Mouse (Mus musculus): ENCODE measurements around the gene Fiz1.
"Not testable (repeated sequence)": the region's sequence is repeated elsewhere in the genome, so short reads cannot be mapped to it uniquely, and the experiment has no call there.

Fiz1 gene

DNA sequence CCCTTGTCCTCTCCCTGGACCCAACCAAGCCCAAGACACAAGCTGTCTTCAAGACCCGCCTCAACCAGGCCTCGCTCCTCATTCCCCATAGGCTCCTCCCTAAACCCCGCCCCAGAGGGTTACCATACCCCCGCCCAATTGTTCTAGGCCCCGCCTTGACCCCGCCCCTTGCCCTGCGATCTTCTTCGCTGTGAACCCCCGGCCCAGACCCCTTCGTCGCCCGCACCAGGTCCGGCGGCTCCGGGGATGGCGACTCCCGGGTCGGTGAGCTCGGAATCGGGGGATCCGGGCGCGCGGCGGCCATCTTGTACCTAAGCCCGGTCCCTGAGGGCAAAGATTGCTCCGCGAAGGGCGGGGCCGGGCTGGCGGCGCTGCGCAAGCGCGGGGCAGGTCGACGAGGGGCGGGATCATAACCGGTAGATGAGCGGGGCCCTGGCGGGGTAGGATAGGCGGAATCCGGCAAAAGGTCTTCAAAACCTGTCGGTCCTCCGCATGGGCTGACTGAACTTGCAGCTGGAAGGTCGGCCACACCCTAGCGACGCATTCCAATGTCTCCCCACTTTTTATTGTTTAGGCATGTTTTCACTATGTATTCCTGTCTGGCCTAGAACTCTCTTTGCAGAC lies 23.7 kb upstream of the Fiz1 start, which contains the start of gene Zfp784:
Zfp784 (minus strand) TSS at position 338 of the 624 bp plus-strand sequence.
- peak; percentile 94 to 96 for DNase-seq (ENCODE audit: low spot score in 2 of 2)

DNA sequence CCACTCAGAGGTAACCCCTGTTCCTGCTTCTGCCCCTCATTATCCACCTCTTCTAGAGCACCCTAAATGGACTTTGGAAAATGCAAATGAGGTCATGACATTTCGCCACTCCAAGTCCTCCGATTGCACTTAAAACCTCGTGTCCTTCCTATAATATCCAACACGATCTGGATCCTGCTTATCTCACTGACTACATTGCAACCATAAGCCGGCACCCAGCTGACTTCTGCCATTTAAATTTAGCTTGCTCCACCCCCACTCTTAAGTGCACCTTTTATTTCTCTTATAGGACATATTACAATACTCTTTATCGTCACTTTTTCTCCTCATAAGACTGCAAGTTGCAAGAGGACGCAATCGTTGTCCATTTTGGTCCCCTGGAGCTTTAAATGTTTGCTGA lies 23.0 kb upstream of the Fiz1 start:
- DNase-seq (ENCODE audit: low spot score in 2 of 2) = no peak

DNA sequence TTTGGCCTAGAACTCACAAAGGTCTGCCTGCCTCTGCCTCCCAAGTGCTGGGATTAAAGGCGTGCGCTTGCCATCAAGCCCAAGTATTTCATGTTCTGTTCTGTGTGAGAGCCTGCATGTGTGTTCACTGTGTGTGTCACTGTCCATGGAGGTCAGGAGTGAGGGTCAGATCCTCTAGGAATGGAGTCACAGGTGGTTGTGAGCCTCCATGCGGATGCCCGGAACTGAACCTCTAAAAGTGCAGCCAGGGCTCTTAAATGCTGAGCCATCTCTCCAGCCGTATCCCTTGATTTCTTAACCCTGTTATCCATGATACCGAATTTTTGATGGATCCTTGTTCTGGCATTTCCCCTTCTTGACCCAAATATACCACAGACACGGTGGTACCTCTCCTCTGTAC lies 22.5 kb upstream of the Fiz1 start:
- no peak for DNase-seq (ENCODE audit: low spot score in 2 of 2)

DNA sequence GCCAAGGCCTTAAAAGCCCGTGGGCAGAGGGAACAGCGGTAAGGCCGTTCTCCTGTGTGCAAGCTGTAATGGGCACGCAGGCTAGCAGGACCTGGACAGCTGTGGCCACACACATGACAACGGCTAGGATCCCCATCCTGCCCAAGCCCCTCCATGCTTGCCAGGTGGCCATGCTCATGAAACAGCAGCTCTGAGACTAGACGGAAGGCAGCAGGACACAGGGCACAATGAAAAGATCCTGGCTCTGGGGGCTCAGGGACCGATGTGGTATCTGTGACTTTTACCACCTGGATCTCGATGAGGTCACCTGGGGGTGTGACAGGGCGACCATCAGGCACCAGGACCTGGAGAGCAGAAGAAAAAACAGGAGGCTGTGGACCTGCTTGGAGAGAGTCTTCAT lies 21.6 kb upstream of the Fiz1 start:
- DNase-seq (ENCODE audit: low spot score in 2 of 2) = peak in 1 of 2 experiments; percentile 63

DNA sequence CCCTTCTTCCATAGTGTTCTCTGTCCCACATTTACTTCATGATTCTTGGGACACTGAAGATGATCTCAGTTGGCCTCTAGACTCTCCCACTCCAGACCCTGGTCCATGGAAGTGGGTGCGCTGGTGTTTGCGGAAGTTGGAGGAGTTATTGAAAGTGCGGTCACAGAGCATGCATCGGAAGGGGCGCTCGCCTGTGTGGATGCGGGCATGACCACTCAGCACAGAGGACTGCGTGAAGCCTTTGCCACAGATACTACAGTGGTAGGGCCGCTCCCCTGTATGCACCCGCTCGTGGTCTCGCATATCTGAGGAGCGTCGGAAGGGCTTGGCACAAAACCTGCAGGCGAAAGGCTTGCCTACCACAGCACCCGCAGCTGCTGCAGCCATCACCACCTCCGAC lies 21.1 kb upstream of the Fiz1 start:
- peak in 1 of 2 experiments; percentile 51 for DNase-seq (ENCODE audit: low spot score in 2 of 2)

DNA sequence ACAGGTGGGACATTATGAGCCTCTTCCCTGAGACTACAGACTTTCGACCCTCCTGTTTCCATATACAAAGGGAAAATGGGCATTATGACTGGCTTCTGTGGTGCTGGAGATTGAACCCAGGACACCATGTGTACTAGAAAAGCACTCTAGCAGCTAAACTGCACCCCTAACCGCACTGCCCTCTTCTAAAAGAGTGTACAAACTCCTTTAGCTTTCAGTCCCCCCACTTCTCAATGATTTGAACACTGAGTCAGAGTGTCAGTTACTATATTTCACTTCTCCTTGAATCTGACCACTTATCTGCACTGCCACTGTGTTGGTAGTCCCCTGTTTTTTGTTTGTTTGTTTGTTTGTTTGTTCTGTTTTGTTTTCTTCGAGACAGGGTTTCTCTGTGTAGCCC lies 19.3 kb upstream of the Fiz1 start, which contains the start of gene 4632433K11Rik:
4632433K11Rik (plus strand) TSS at position 301 of the 400 bp plus-strand sequence.
- no peak for DNase-seq (ENCODE audit: low spot score in 2 of 2)

DNA sequence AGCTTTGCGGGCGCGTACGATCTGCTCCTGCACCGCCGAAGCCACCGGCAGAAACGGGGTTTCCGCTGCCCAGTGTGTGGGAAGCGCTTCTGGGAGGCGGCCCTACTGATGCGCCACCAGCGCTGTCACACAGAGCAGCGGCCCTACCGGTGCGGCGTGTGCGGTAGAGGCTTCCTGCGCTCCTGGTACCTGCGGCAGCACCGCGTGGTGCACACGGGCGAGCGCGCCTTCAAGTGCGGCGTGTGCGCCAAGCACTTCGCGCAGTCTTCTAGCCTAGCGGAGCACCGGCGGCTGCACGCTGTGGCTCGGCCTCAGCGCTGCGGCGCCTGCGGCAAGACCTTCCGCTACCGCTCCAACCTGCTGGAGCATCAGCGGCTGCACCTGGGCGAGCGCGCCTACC lies 17.0 kb upstream of the Fiz1 start:
- no peak for DNase-seq (ENCODE audit: low spot score in 2 of 2)

DNA sequence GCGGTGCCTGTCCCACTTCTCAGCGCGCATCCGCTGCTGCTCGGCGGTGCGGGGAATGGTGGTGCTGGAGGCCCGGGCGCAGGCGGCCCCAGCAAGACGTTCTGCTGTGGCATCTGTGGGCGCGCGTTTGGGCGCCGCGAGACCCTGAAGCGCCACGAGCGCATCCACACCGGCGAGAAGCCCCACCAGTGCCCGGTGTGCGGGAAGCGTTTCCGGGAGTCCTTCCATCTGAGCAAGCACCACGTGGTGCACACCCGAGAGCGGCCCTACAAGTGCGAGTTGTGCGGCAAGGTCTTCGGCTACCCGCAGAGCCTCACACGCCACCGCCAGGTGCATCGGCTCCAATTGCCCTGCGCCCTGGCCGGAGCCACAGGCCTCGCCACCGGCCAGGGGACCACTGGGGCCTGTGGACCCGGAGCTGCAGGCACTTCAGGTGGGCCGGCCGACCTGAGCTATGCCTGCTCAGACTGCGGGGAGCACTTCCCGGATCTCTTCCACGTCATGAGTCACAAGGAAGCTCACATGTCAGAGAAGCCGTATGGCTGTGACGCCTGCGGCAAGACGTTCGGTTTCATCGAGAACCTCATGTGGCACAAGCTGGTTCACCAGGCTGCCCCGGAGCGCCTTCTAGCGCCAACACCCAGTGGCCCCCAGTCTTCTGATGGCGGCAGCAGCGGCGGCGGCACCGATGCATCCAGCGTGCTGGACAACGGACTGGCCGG lies 16.2 kb upstream of the Fiz1 start:
- no peak for DNase-seq (ENCODE audit: low spot score in 2 of 2)

DNA sequence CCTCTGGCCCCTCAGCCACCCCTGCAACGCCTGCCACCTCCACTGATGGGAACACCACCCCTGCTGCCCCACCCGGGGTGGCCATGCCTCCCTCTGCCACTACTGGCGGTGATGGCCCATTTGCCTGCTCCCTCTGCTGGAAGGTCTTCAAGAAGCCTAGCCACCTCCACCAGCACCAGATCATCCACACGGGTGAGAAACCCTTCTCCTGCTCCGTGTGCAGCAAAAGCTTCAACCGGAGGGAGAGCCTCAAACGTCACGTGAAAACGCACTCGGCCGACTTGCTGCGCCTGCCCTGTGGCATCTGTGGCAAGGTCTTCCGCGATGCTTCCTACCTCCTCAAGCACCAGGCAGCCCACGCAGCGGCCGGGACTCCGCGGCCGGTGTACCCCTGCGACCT lies 15.4 kb upstream of the Fiz1 start:
- no peak for DNase-seq (ENCODE audit: low spot score in 2 of 2)

DNA sequence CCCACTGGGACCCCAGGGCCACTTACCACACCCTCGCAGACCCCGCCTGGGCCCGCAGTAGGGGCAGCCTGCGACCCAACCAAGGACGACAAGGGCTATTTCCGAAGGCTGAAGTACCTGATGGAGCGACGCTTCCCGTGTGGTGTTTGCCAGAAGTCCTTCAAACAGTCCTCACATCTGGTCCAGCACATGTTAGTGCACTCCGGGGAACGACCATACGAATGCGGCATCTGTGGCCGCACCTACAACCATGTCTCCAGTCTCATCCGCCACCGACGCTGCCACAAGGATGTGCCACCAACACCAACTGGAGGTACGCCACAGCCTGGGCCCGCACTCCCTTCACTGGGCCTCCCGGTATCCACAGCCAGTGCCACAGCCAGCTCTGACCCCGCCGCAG lies 15.0 kb upstream of the Fiz1 start:
- no peak for DNase-seq (ENCODE audit: low spot score in 2 of 2)

DNA sequence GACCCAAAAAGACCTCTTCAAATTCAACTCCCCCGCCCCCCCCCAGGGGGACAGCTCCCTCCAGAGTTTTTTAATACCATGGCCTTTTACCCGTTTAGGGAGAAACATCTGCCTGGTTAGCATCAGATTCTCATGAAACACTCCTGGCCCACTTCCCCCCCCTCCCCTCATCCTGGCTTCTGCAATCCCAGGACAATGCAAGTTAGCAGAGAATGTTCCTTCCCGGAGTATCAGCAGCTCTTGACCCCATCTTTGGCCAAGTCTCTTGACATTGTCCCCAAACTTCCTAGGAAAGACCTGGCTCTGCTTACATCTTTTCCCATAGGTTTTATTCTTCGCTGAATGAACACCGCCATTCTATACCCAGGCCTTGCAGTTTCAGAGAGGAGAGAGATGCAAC lies 6.7 kb upstream of the Fiz1 start:
- no peak for DNase-seq (ENCODE audit: low spot score in 2 of 2)

DNA sequence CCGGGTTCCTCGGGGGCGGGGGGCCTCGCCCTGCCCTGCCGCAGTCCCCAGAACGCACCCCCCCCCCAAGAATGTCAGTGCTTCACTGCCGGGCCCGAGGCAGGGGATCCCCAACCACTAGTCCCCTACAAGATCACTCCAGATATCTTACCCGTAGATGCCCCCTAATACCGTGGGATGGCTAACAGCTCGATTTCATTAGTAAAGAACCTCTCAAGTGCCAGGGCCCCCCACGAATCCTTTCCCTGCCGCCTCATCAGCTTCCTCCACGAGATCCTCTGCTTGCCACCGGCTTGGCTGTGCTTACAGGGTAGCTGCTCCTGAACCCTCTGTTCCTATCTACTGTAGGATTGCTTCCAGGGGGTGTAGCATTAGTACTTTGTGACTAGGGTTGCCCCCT lies 6.2 kb upstream of the Fiz1 start:
- peak in 1 of 2 experiments; percentile 73 for DNase-seq (ENCODE audit: low spot score in 2 of 2)

DNA sequence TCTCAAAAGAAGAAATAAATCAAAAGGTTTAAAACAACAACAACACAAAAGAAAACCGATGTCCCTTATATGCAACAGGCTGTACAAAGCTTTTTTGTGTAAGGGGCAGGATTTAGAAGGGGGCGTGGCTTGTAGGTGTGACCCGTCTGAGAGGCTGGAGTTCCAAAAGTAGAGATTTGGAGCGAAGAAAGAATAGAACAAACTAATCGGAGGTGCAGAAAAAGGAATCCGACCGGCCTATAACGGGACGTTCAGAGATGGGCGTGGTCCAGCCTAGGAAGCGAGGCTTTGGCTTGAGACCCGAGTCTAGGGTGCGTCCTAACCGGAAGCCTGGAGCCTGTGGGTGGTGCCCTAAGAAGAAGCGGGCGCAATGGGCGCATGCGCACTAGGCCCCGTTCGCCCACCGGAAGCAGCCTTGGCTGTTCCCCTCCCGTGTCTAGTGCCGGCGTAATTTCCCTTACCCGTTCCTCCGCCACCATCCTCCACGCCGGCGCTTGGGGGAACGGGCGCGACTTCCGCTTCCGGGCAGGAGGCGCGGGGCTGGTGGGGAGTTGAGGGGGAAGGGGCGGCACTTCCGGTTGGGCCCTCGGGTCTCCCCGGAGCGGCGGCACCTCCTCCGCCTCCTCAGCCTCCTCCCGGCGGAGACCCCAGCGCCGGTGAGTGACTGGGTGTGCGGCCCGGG lies 5.6 kb upstream of the Fiz1 start, which contains the start of the genes Zfp865 and Ccdc106:
Zfp865 (plus strand) TSS at position 377 of the 682 bp plus-strand sequence.
Ccdc106 (plus strand) TSS at position 554 of the 682 bp plus-strand sequence.
- peak; percentile 98 to 99 for DNase-seq (ENCODE audit: low spot score in 2 of 2)

DNA sequence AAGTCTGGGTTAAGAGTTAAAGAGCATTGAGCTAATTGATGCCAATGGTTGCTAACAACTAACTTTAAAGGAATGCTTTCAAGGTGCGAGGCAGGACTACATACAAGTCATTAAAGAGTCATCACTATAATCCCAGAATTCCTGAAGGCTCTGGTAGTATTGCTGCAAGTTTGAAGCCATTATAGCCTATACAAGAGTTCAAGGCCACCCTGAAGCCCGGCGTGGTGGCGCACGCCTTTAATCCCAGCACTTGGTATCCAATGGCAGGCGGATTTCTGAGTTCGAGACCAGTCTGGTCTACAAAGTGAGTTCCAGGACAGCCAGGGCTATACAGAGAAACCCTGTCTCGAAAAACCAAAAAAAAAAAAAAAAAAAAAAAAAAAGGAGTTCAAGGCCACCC lies 5.1 kb upstream of the Fiz1 start:
- DNase-seq (ENCODE audit: low spot score in 2 of 2) = not testable (repeated sequence)

DNA sequence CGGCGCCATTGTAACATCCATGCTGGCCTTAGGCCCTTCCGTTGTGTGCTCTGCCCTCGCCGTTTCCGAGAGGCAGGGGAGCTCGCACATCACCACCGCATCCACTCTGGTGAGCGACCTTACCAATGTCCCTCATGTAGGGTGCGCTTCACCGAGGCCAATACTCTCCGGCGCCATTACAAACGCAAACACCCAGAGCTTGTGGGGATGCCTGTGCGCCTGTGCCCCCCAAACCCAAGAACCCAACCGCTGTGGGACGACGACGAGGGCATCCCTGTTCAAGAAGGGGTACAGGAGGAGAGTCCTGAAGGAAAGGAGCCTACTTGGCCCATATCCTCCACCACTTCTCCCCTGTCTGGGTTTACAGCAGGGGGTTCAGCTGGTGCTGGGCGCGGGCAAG lies 3.4 kb upstream of the Fiz1 start:
- DNase-seq (ENCODE audit: low spot score in 2 of 2) = no peak

DNA sequence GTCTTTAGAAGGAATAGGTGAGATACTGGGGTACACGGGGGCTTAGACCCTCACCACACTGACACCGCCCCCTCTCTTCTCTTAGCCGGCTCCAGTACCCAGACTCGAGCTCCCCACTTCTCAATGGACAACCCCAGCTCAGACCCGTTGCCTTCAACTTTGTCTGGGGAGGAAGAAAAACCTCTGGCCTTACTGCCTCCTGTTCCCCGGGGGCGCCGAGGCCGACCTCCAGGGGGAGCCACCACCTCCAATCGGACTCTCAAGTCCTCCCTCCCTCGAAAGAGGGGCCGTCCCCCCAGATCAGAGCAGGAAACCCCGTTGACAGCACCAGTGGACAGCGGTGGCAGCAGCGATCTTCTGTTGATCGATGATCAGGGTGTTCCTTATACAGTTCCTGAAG lies 2.9 kb upstream of the Fiz1 start:
- peak in 1 of 2 experiments; percentile 72 for DNase-seq (ENCODE audit: low spot score in 2 of 2)

DNA sequence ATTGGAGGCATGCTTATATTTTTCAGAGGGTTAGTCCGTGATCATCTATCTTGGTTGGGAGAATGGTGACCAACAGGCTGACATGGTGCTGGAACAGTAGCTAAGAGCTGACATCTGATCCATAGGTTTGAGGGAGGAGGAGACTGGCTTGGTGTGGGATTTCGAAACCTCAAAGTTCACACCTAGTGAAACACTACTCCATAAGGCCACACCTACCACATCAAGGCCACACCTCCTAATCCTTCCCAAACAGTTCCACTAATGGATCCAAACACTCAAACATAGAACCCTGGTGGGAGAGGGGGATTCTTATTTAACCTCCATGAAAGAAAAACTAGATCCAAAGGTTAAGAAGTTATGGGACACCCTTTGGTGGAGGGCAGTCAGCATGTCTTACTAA lies 2.4 kb upstream of the Fiz1 start:
- DNase-seq (ENCODE audit: low spot score in 2 of 2) = no peak

DNA sequence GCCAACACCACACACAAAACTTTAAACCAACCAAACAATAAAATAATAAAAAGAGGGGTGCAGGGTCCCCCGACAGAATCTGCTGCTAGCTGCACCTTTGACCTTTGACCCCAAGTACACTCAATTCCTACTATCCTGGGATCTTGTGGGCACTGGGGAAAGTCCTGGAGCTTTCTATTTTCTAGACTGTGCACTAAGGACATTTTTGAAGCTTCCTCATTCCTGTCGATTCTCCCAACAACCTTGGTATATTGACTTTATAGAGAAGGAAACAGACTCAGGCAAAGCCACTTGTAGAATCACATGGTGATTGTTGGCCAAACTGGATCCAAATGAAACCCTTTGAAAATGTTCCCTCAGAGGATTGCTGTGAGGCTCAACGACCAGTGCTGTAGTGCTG lies 1.6 kb upstream of the Fiz1 start:
- DNase-seq (ENCODE audit: low spot score in 2 of 2) = no peak

DNA sequence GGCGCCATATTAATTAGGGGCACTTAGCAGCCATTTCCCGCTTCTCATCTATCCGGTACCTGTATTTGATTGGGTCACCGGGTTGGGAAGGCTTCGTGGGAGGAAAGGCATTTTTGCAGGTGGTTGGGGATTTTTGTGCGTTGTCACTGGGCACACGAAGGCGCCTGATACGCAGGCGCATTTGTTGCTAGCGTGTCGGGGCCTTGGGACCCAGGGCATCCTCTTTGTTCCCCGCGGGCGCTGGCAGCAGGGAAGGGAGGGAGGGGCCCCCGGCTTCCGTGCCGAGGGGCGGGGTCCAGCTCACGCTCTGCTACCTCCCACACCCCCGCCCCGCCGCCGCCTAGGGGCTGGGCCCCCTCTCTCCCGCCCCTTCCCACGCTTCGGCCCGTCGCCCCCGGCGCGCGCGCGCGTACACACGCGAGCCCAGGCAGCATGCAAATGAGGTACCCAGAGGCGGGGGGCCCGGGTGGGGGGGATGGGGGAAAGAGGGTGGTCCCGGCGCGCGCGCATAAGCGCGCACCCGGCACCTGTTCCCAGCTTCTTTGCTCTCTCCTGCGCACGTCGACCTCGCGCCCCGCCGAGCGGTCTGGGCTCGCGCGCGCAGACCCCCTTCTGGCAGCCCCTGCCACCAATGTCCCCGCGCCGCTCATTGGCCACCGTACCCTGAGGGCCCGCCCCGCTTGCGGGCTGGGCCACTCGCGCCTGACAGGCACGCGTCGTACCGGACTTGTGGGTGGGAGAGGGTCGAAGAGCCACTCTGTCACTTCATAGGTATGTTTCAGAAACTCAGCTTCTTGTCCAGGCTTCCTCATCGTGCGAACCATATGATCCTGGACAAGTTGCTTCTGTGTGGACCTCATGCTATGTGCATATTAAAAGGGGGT lies 863 bp upstream of the Fiz1 start, which contains the start of gene Gm44973:
Gm44973 (plus strand) TSS at position 379 of the 884 bp plus-strand sequence.
- peak; percentile 88 to 94 for DNase-seq (ENCODE audit: low spot score in 2 of 2)

DNA sequence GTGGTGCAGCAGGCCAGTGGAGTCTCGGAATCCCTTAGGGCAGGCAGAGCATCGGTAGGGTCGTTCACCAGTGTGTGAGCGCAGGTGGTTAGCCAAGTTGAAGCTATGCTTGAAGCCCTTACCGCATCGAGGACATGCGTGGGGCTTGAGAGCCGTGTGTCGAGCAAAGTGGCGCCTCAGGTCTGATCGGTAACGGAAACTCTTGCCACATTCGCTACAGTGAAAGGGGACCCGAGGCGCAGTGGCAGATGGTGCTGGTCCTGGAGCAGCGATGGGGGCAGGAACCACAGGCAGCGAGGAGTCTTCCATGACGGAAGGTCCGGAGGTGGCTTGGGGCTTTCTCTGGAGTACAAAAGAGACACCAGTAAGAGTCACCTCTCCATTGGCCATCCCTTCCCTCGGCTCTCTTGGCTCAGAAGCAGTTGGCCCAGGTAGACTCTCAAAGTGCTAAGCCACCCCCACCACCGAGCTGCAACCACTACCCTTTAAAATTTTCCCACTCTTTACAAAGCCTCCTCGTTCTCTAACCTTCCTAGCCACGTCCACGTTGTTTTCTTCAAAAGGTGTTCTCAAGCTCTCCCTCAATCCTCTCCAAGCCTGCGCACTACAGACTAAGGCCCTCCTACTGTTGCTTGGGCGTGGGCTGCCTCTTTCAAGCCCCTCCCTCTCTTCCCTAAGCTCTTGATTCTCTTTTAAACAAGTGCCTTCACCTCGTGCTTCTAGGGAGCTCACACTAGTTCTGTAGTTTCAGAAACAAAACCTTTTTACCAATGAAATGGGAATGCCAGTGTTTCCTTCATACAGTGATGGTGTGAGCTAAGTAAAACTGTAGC lies 1.6 kb downstream of the Fiz1 start:
- no peak for DNase-seq (ENCODE audit: low spot score in 2 of 2)

DNA sequence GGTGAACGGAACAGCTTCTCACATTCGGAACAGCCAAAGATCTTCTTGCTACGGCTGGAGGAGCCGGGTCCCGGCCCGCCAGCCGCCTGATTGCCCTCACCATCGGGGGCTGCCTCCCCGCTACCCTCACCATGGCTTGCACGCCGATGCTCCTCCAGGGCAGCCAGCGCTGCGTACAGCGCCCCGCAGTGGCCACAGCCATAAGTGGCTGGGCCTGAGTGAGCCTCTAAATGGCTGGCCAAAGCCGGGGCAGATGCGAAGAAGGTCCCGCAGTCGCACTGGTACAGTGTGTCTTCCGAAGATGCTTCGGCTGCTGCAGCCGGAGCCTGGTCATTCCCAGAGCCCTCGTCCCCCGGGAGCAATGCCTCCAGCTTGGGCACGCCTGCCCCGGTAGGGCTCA lies 6.3 kb downstream of the Fiz1 start:
- no peak for DNase-seq (ENCODE audit: low spot score in 2 of 2)

Data from spleen, postnatal 4 days (tissue).